Mouse (Mus musculus): Measurements from ENCODE around the gene Insc. TPM values are rescaled to one million over a fixed set of nuclear protein-coding genes. Genes with fewer than 3 reads are reported as not detected.

Insc gene
- not detected for polyA plus RNA-seq (2017; shearing (Covaris generic))

DNA sequence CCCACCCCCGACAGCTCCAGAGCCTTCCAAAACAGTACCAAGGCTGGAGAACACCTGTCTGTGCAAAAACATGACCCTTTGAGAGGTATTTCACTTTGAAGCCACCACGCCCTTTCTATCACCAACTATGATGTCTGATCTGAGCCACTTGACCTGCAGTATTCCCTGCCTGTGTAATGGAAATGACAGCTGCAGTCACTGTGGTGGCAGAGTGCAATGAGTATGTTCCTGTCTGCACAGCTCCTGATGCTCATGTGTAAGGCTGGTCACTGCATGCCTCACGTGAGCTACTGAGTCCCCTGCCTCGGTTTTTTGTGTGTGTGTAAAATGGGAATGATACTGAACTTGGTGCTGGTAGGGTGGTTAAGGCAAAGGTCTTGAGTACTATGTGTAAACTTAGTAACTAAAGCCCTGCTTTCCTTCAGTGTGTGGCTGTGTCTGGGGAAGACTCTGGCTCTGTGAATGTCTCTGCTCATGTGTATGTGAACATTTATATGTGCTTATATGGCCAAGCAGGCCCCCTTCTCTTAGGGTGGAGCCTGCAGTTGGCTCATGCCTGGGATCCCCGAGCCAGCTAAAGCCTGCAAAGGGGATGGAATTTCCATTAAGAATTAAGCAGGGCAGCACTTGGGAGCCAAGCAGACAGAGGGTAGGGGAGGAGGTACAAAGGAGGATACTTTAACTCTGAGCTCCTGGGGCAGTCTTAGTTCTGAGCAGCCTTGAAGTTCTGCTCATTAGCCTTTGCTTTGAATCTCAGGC is at the start of gene Insc:
Gene Insc (plus strand): TSS at position 673 of the 759 bp plus-strand sequence.

DNA sequence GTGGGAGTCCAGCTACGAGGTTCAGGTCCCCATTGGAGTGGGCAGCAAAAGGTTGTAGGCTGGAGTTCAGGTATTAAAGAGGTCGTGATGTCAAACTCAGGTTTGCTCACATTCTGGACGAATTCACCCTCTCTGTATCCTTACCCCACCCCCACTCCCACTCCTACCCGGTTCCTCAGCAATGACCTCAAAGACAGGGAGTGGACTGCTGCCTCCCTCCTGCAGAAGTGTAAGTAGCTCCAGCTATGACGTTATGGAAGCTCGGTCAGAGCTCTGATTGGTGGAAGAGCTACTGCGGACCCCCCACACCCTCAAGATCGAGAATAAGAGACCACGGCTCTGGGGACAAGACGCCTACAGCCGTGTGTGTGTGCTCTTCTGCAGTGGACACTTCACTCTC is 25.2 kb upstream of the Insc start, which contains the start of gene Calcb:
Gene Calcb (plus strand): TSS at position 344 of the 400 bp plus-strand sequence.

Other genes with a start within 250 kb of the Insc start
- gene Cyp2r1, start 180.7 kb upstream of the Insc start, polyA plus RNA-seq (2017; shearing (Covaris generic)): 1.5 TPM
- 18.2 TPM for gene Calca, start 107.3 kb upstream of the Insc start, polyA plus RNA-seq (2017; shearing (Covaris generic))
- not detected for gene Calcb, start 25.1 kb upstream of the Insc start, polyA plus RNA-seq (2017; shearing (Covaris generic))